Mouse (Mus musculus) ES-E14 (cell line): Measurements from ENCODE around the gene Tmem97. TPM values are rescaled to one million over a fixed set of nuclear protein-coding genes. Genes with fewer than 3 reads are reported as not detected.

Experiments used
- DNase-seq: peaks from one replicate; pipeline ENCODE4 v3.0.0-alpha.2; 2013; ENCODE audit warnings: low read depth, low spot score
- H3K27ac ChIP-seq: 2 replicates; pipeline ENCODE4 v1.5.1; 2012; ENCODE audit warnings: low read depth, mild to moderate bottlenecking, low read length, moderate library complexity, mixed read lengths; ENCODE audit not compliant: poor library complexity, insufficient read depth, severe bottlenecking
- H3K36me3 ChIP-seq: 2 replicates; pipeline ENCODE4 v1.6.1; 2012; ENCODE audit warnings: mild to moderate bottlenecking, low read length, moderate library complexity, mixed read lengths; ENCODE audit not compliant: control insufficient read depth, poor library complexity, insufficient read depth, severe bottlenecking
- H3K4me1 ChIP-seq, 2 experiments: fragments of 150-350 bp in 1 of 2; sonication (generic) in 1 of 2; 2 replicates each; pipeline ENCODE4 v1.6.1; 2012; ENCODE audit warnings: low read length in 2 of 2, mild to moderate bottlenecking in 1 of 2, mixed read lengths in 1 of 2; ENCODE audit not compliant: control insufficient read depth in 2 of 2, insufficient read depth in 2 of 2, poor library complexity in 1 of 2
- H3K4me3 ChIP-seq, 2 experiments: fragments of 150-350 bp in 1 of 2; sonication (generic) in 1 of 2; 2 replicates each; pipeline ENCODE4 v1.5.1; 2012; ENCODE audit warnings: low read length in 2 of 2, low read depth in 1 of 2, mild to moderate bottlenecking in 1 of 2, mixed read lengths in 1 of 2; ENCODE audit not compliant: insufficient read depth in 1 of 2, poor library complexity in 1 of 2, severe bottlenecking in 1 of 2
- H3K9ac ChIP-seq: 2 replicates; pipeline ENCODE4 v1.6.1; 2012; ENCODE audit warnings: low read depth, mild to moderate bottlenecking, low read length, mixed read lengths; ENCODE audit not compliant: poor library complexity, insufficient read depth, severe bottlenecking
- H3K9me3 ChIP-seq: fragments of 150-350 bp; sonication (generic); 2 replicates; pipeline ENCODE4 v1.6.1; 2012; ENCODE audit warnings: low read depth, mild to moderate bottlenecking, low read length; ENCODE audit not compliant: control insufficient read depth, insufficient read depth
- CHD2 ChIP-seq: IDR thresholded peaks from 2 replicates; pipeline ENCODE4 v1.6.1; 2014; ENCODE audit warnings: mild to moderate bottlenecking, low read depth, low read length, inconsistent platforms
- HCFC1 ChIP-seq: IDR thresholded peaks from 2 replicates; pipeline ENCODE4 v1.6.1; 2012; ENCODE audit warnings: low read length, inconsistent platforms, borderline replicate concordance; ENCODE audit not compliant: insufficient read depth
- MAFK ChIP-seq: IDR thresholded peaks from 2 replicates; pipeline ENCODE4 v1.6.1; 2014; ENCODE audit warnings: mild to moderate bottlenecking, low read depth, low read length, inconsistent platforms; ENCODE audit not compliant: insufficient read depth
- ZC3H11A ChIP-seq: IDR thresholded peaks from 2 replicates; pipeline ENCODE4 v1.6.1; 2012; ENCODE audit warnings: low read depth, mild to moderate bottlenecking, inconsistent platforms, low read length, borderline replicate concordance
- ZNF384 ChIP-seq: IDR thresholded peaks from 2 replicates; pipeline ENCODE4 v1.6.1; 2012; ENCODE audit warnings: low read depth, low read length, inconsistent platforms
- in situ Hi-C, 2 experiments: fragments of 600-800 bp; cut with MboI; formaldehyde crosslinking; loops; one replicate each; pipeline ENCODE4 v1.15.1; 2025; ENCODE audit warnings: low sequenced_read_pairs in 2 of 2, inconsistent platforms in 1 of 2; ENCODE audit not compliant: unreplicated experiment in 2 of 2
- total RNA-seq: library from RNA; depleted of rRNA; stranded (reverse); fragments of 300-350 nt; gene quantifications from 2 replicates; pipeline ENCODE4 v1.2.3, GENCODE M21; 2012

The Tmem97 gene
- total RNA-seq, 1 experiment = 248 TPM

- Histone ChIP-seq H3K4me3 (no peak overlapping the region), H3K36me3 (peaks cover 79% of the 10 kb centered on the region), H3K27ac (no peak overlapping the region), H3K4me1 (peaks cover 0 to 2% of the 10 kb centered on the region in 2 experiments; a peak in 1 of 4 replicates), H3K9me3 (no peaks in the 10 kb centered on the region), H3K9ac (no peak overlapping the region)
- in situ Hi-C loops = no loop called here
- no peak for DNase-seq
- TF ChIP-seq CHD2 (no peak), ZNF384 (no peak), HCFC1 (no peak), ZC3H11A (no peak), MAFK (no peak)
These were observed 27.2 kb downstream of the Tmem97 start for GRCm38 (mm10) chr11:78523241-78523955.

GRCm38 (mm10) chr11:78522481-78522997 lies 28.0 kb downstream of the Tmem97 start:
- no peaks in the 10 kb centered on the region for H3K9me3 ChIP-seq
- peaks cover 0 to 2% of the 10 kb centered on the region in 2 experiments; a peak in 1 of 4 replicates for H3K4me1 ChIP-seq
- no peak overlapping the region for H3K4me3 ChIP-seq
- peaks cover 80% of the 10 kb centered on the region for H3K36me3 ChIP-seq
- no peak overlapping the region for H3K27ac ChIP-seq
- TF ChIP-seq ZC3H11A (no peak), CHD2 (no peak), ZNF384 (no peak), HCFC1 (no peak), MAFK (no peak)
- DNase-seq = no peak
- in situ Hi-C loops = no loop called here
- H3K9ac ChIP-seq = no peak overlapping the region

GRCm38 (mm10) chr11:78521880-78522279 lies 28.7 kb downstream of the Tmem97 start:
- no peak overlapping the region for H3K27ac ChIP-seq
- TF ChIP-seq CHD2 = no peak
- TF ChIP-seq MAFK = no peak
- TF ChIP-seq HCFC1 = no peak
- TF ChIP-seq ZC3H11A = no peak
- no peak for TF ChIP-seq ZNF384
- H3K4me3 ChIP-seq = no peak overlapping the region
- H3K9me3 ChIP-seq = no peaks in the 10 kb centered on the region
- DNase-seq = no peak
- peaks cover 0 to 2% of the 10 kb centered on the region in 2 experiments; a peak in 1 of 4 replicates for H3K4me1 ChIP-seq
- in situ Hi-C loops = no loop called here
- peaks cover 76% of the 10 kb centered on the region for H3K36me3 ChIP-seq
- H3K9ac ChIP-seq = no peak overlapping the region

- TF ChIP-seq ZNF384 = no peak
- no peak for TF ChIP-seq MAFK
- TF ChIP-seq CHD2 = no peak
- TF ChIP-seq HCFC1 = no peak
- no peak for TF ChIP-seq ZC3H11A
- Histone ChIP-seq H3K4me3 (no peak overlapping the region), H3K36me3 (peaks cover 67% of the 10 kb centered on the region), H3K9ac (no peak overlapping the region), H3K4me1 (peaks cover 0 to 3% of the 10 kb centered on the region in 2 experiments; a peak in 1 of 4 replicates), H3K9me3 (no peaks in the 10 kb centered on the region), H3K27ac (no peak overlapping the region)
- in situ Hi-C loops = no loop called here
- DNase-seq = no peak
These were observed 31.6 kb downstream of the Tmem97 start for GRCm38 (mm10) chr11:78518931-78519330.
